Mouse (Mus musculus): ENCODE data around the gene Gm28048. TPM values are rescaled to one million over a fixed set of nuclear protein-coding genes. Genes with fewer than 3 reads are reported as not detected.

Gene Gm28048
- polyA plus RNA-seq, 1 experiment from 2014 or later: 9.8 TPM

DNA sequence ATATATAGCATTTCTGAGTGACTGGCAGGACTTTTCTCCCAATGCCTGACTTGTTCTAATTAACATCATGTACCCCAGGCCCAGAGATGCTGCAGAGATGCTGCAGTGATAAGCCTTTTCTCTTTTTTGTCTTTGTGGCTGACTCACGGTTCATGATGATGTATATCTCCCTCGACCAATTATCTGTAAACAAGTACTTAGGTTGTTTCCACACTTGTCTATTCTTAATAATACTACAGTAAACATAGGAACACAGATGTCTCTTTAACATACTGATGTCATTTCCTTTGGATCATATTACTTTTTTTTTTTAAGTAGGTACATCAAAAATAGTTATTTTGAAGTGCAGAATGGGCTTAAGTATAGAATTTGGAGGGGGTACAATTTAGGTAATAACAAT is 79.0 kb downstream of the Gm28048 start:
- 87% methylated on average over 2 of the region's 2 CpGs for WGBS
- H3K36me3 ChIP-seq: peaks cover 13% of the 10 kb centered on the region
- no peaks in the 10 kb centered on the region for H3K27me3 ChIP-seq
- H3K9ac ChIP-seq: no peak overlapping the region
- no peak for ATAC-seq (ENCODE audit: insufficient number of reproducible peaks, low FRiP score, low TSS enrichment, low read depth)
- no peak overlapping the region for H3K4me3 ChIP-seq
- no peak overlapping the region for H3K4me2 ChIP-seq
- no peak overlapping the region for H3K27ac ChIP-seq
- H3K9me3 ChIP-seq: no peaks in the 10 kb centered on the region
- H3K4me1 ChIP-seq: no peaks in the 10 kb centered on the region

- Histone ChIP-seq H3K27me3 (no peaks in the 10 kb centered on the region), H3K4me2 (no peak overlapping the region), H3K4me1 (no peaks in the 10 kb centered on the region), H3K9me3 (no peaks in the 10 kb centered on the region), H3K27ac (no peak overlapping the region), H3K36me3 (peaks cover 13% of the 10 kb centered on the region), H3K9ac (no peak overlapping the region), H3K4me3 (no peak overlapping the region)
- no peak for ATAC-seq (ENCODE audit: insufficient number of reproducible peaks, low FRiP score, low TSS enrichment, low read depth)
- WGBS: 77% methylated on average over 3 of the region's 3 CpGs
These were observed 81.8 kb downstream of the Gm28048 start for GRCm38 (mm10) chr11:22900041-22900440.

DNA sequence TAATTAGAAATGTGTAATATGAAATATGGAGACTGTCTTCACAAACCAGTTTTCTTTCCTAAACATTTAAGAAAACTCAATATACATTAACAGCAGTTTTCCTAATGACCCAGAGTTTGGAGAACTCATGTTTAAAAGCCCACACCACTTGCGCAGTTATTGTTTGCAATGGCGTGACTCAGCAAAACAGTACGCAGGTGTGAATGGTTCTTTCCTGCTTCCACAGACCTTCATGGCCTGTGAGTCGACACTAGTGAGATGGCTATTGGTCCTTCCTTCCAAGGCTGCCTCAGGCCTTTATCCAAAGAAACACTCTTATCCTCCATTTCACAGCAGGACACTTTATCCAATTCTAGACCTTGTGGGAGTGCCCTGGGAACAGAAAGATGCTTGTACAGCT is 84.2 kb downstream of the Gm28048 start:
- Histone ChIP-seq H3K4me3 (no peak overlapping the region), H3K36me3 (peaks cover 13% of the 10 kb centered on the region), H3K4me2 (no peak overlapping the region), H3K27ac (no peak overlapping the region), H3K27me3 (no peaks in the 10 kb centered on the region), H3K9me3 (no peaks in the 10 kb centered on the region), H3K4me1 (no peaks in the 10 kb centered on the region), H3K9ac (no peak overlapping the region)
- no peak for ATAC-seq (ENCODE audit: insufficient number of reproducible peaks, low FRiP score, low TSS enrichment, low read depth)
- WGBS: 91% methylated on average over 4 of the region's 4 CpGs

DNA sequence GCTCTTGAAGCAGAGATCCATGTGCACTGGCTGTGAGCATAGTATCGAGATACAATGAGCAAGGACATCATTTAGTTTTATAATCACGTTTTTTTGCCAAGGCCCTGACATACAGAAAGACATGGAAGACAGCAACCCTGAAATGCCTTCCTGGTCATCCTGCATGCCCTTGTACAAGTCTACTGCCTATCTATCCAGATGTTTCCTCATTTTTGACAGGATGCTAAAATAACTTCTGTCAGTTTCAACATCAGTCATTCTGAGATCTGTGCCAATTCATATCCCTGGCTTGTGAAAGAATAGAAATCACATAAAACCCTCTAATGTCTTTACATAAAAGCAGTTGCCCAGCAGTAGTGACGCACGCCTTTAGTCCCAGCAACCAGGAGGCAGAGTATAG is 84.8 kb downstream of the Gm28048 start:
- Histone ChIP-seq H3K4me2 (no peak overlapping the region), H3K9me3 (no peaks in the 10 kb centered on the region), H3K27me3 (no peaks in the 10 kb centered on the region), H3K9ac (no peak overlapping the region), H3K4me3 (no peak overlapping the region), H3K36me3 (peaks cover 13% of the 10 kb centered on the region), H3K4me1 (no peaks in the 10 kb centered on the region), H3K27ac (no peak overlapping the region)
- ATAC-seq (ENCODE audit: insufficient number of reproducible peaks, low FRiP score, low TSS enrichment, low read depth): no peak
- WGBS: 85% methylated on average over 4 of the region's 4 CpGs

DNA sequence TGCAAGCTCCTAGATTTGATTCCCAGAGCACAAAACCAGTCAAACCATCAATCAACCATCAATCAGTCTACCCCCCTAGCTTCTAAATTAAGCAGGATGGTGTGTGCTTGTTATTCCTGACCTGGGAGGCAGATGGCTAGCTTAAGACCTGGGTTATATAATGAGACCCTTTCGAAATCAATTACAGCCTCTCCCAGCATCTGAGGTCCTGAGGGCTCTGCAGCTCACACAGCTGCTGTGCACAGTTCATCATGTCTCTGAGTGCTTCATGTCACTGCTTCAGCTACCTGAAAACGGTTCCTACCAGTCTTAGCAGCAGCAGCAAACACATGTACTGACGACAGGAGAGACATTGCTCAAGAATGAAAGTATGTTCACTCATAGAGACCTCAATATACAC is 88.8 kb downstream of the Gm28048 start:
- 41% methylated on average over 3 of the region's 3 CpGs for WGBS
- H3K4me1 ChIP-seq: no peaks in the 10 kb centered on the region
- H3K9me3 ChIP-seq: no peaks in the 10 kb centered on the region
- H3K9ac ChIP-seq: no peak overlapping the region
- no peaks in the 10 kb centered on the region for H3K36me3 ChIP-seq
- H3K27ac ChIP-seq: no peak overlapping the region
- H3K4me3 ChIP-seq: no peak overlapping the region
- H3K4me2 ChIP-seq: no peak overlapping the region
- H3K27me3 ChIP-seq: no peaks in the 10 kb centered on the region
- ATAC-seq (ENCODE audit: insufficient number of reproducible peaks, low FRiP score, low TSS enrichment, low read depth): no peak

GRCm38 (mm10) chr11:22892466-22892865 is 89.4 kb downstream of the Gm28048 start:
- no peaks in the 10 kb centered on the region for H3K4me1 ChIP-seq
- WGBS: 69% methylated on average over 6 of the region's 6 CpGs
- no peak for ATAC-seq (ENCODE audit: insufficient number of reproducible peaks, low FRiP score, low TSS enrichment, low read depth)
- no peak overlapping the region for H3K27ac ChIP-seq
- H3K4me3 ChIP-seq: no peak overlapping the region
- no peak overlapping the region for H3K4me2 ChIP-seq
- no peaks in the 10 kb centered on the region for H3K36me3 ChIP-seq
- H3K9ac ChIP-seq: no peak overlapping the region
- no peaks in the 10 kb centered on the region for H3K27me3 ChIP-seq
- no peaks in the 10 kb centered on the region for H3K9me3 ChIP-seq

GRCm38 (mm10) chr11:22891876-22892275 is 90.0 kb downstream of the Gm28048 start:
- no peak overlapping the region for H3K9ac ChIP-seq
- H3K4me2 ChIP-seq: no peak overlapping the region
- H3K9me3 ChIP-seq: no peaks in the 10 kb centered on the region
- H3K36me3 ChIP-seq: no peaks in the 10 kb centered on the region
- no peak overlapping the region for H3K4me3 ChIP-seq
- no peak for ATAC-seq (ENCODE audit: insufficient number of reproducible peaks, low FRiP score, low TSS enrichment, low read depth)
- H3K27me3 ChIP-seq: no peaks in the 10 kb centered on the region
- 86% methylated on average over 7 of the region's 7 CpGs for WGBS
- no peaks in the 10 kb centered on the region for H3K4me1 ChIP-seq
- no peak overlapping the region for H3K27ac ChIP-seq

- WGBS: 56% methylated on average over 9 of the region's 9 CpGs
- Histone ChIP-seq H3K4me1 (no peaks in the 10 kb centered on the region), H3K36me3 (no peaks in the 10 kb centered on the region), H3K27me3 (no peaks in the 10 kb centered on the region), H3K27ac (no peak overlapping the region), H3K4me3 (no peak overlapping the region), H3K9me3 (no peaks in the 10 kb centered on the region), H3K4me2 (no peak overlapping the region), H3K9ac (no peak overlapping the region)
- no peak for ATAC-seq (ENCODE audit: insufficient number of reproducible peaks, low FRiP score, low TSS enrichment, low read depth)
These were observed 90.6 kb downstream of the Gm28048 start for GRCm38 (mm10) chr11:22891242-22891641.

DNA sequence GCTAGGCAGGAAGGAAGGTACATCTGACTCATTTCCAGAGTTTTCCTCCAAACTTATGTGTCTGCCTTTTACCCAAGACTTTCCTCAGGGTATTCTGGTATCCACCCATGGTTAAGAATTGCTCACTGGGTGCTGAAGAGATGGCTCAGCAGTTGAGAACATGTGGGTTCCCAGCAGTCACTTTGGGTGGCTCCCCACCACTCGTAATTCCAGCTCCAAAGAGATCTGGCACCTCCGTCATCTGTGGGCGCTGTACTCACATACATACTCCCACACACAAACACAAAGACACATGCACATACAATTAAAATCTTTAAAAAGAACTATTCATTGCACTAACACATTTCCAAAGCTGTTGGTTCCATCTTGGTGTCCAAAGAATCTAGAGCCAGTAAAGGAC is 92.7 kb downstream of the Gm28048 start:
- no peaks in the 10 kb centered on the region for H3K9me3 ChIP-seq
- H3K9ac ChIP-seq: no peak overlapping the region
- no peak overlapping the region for H3K4me3 ChIP-seq
- no peak for ATAC-seq (ENCODE audit: insufficient number of reproducible peaks, low FRiP score, low TSS enrichment, low read depth)
- no peaks in the 10 kb centered on the region for H3K27me3 ChIP-seq
- H3K4me1 ChIP-seq: no peaks in the 10 kb centered on the region
- no peak overlapping the region for H3K4me2 ChIP-seq
- WGBS: 90% methylated on average over 3 of the region's 3 CpGs
- no peak overlapping the region for H3K27ac ChIP-seq
- no peaks in the 10 kb centered on the region for H3K36me3 ChIP-seq

DNA sequence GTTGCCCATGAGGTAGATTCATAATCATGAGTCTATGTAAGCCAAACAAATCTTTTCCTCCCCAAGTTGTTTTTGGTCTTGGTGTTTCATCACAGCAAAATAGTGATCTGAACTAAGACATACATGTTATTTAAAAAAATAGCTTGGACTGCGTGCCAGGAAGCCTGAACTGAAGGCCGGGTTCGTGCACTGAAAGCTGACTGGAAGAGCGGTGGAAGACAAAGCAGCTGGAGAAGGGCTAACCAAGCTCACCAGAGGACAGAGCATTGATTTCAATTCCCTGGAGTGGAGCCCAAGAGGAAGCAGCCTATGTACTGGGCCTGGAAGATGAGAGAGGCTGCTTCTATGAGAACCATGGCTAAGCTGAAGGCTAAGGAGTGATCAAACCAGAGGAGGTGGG is 94.9 kb downstream of the Gm28048 start:
- Histone ChIP-seq H3K9ac (no peak overlapping the region), H3K4me2 (no peak overlapping the region), H3K36me3 (no peaks in the 10 kb centered on the region), H3K9me3 (no peaks in the 10 kb centered on the region), H3K4me1 (no peaks in the 10 kb centered on the region), H3K4me3 (no peak overlapping the region), H3K27me3 (no peaks in the 10 kb centered on the region), H3K27ac (no peak overlapping the region)
- WGBS: 83% methylated on average over 4 of the region's 4 CpGs
- ATAC-seq (ENCODE audit: insufficient number of reproducible peaks, low FRiP score, low TSS enrichment, low read depth): no peak

DNA sequence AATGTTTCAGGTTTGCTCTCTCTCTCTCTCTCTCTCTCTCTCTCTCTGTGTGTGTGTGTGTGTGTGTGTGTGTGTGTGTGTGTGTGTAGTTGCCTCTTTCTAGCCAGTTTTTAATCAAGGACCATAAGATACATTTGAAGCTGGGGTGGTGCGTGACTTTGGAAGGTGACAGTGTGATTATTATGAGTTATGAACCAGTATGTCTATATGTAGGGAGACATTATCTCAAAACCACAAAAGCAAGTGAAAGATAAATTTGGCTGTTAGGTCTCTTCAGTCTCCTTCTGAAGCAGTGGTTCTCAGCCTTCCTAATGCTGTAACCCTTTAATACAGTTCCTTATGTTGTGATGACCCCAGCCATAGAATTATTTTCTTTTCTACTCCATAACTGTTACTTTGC is 96.5 kb downstream of the Gm28048 start:
- WGBS: 93% methylated on average over 1 of the region's 1 CpGs

DNA sequence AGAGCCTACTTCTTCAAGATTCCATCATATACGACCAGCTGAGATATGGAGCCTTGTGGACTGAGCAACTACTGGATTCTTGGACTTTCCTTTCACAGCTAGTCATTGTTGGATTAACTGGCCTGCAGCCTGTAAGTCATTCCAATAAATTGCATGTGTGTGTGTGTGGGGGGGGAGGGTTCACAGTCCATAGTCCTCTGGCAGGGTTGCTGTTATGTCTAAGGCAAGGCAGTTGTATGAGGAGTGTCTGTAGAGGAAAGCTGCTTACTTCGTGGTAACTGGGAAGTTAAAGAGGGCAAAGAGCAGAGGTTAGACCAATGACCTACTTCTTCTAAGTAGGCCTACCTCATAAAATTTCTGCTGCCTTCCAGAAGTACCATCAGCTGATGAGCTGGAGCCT is 98.2 kb downstream of the Gm28048 start:
- no peaks in the 10 kb centered on the region for H3K9me3 ChIP-seq
- ATAC-seq (ENCODE audit: insufficient number of reproducible peaks, low FRiP score, low TSS enrichment, low read depth): no peak
- no peaks in the 10 kb centered on the region for H3K27me3 ChIP-seq
- H3K9ac ChIP-seq: no peak overlapping the region
- no peak overlapping the region for H3K27ac ChIP-seq
- H3K4me2 ChIP-seq: no peak overlapping the region
- WGBS: 73% methylated on average over 2 of the region's 2 CpGs
- H3K4me1 ChIP-seq: no peaks in the 10 kb centered on the region
- no peaks in the 10 kb centered on the region for H3K36me3 ChIP-seq
- no peak overlapping the region for H3K4me3 ChIP-seq

More for the DNA sequence above, 96.5 kb downstream of the Gm28048 start:
- Histone ChIP-seq H3K27me3 (no peaks in the 10 kb centered on the region), H3K4me1 (no peaks in the 10 kb centered on the region), H3K36me3 (no peaks in the 10 kb centered on the region), H3K4me2 (no peak overlapping the region), H3K4me3 (no peak overlapping the region), H3K9ac (no peak overlapping the region), H3K9me3 (no peaks in the 10 kb centered on the region), H3K27ac (no peak overlapping the region)
- no peak for ATAC-seq (ENCODE audit: insufficient number of reproducible peaks, low FRiP score, low TSS enrichment, low read depth)

- H3K4me2 ChIP-seq: no peak overlapping the region
- H3K4me1 ChIP-seq: no peaks in the 10 kb centered on the region
- no peaks in the 10 kb centered on the region for H3K27me3 ChIP-seq
- H3K9me3 ChIP-seq: no peaks in the 10 kb centered on the region
- H3K36me3 ChIP-seq: no peaks in the 10 kb centered on the region
- ATAC-seq (ENCODE audit: insufficient number of reproducible peaks, low FRiP score, low TSS enrichment, low read depth): no peak
- no peak overlapping the region for H3K27ac ChIP-seq
- H3K9ac ChIP-seq: no peak overlapping the region
- H3K4me3 ChIP-seq: no peak overlapping the region
These were observed 99.0 kb downstream of the Gm28048 start for GRCm38 (mm10) chr11:22882926-22883325.

Data from limb, embryonic 15.5 days (tissue).